Mouse (Mus musculus): ENCODE measurements around the gene Pde10a.
A peak's percentile ranks its signal among the peaks of the same experiment; 100 is the strongest.

The Pde10a gene

GRCm38 (mm10) chr17:8847558-8847957 lies 322.4 kb downstream of the Pde10a start:
- peak; percentile 46 to 56 for DNase-seq

GRCm38 (mm10) chr17:8851846-8852245 lies 326.7 kb downstream of the Pde10a start:
- no peak for DNase-seq

GRCm38 (mm10) chr17:8856430-8857371 lies 331.5 kb downstream of the Pde10a start:
- DNase-seq, result no peak

GRCm38 (mm10) chr17:8858636-8859421 lies 333.7 kb downstream of the Pde10a start:
- DNase-seq, result peak in 1 of 2 experiments; percentile 25

- DNase-seq, result no peak
These were observed 334.3 kb downstream of the Pde10a start for GRCm38 (mm10) chr17:8859489-8859888.

- DNase-seq, result no peak
These were observed 339.7 kb downstream of the Pde10a start for GRCm38 (mm10) chr17:8864638-8865497.

GRCm38 (mm10) chr17:8867331-8868237 lies 342.4 kb downstream of the Pde10a start:
- DNase-seq, result no peak

GRCm38 (mm10) chr17:8869287-8869686 lies 344.1 kb downstream of the Pde10a start:
- no peak for DNase-seq

GRCm38 (mm10) chr17:8870848-8871247 lies 345.7 kb downstream of the Pde10a start:
- DNase-seq, result no peak

GRCm38 (mm10) chr17:8871396-8871795 lies 346.2 kb downstream of the Pde10a start:
- DNase-seq, result no peak

- no peak for DNase-seq
These were observed 346.9 kb downstream of the Pde10a start for GRCm38 (mm10) chr17:8871997-8872593.

GRCm38 (mm10) chr17:8872611-8873010 lies 347.4 kb downstream of the Pde10a start:
- DNase-seq, result no peak

- no peak for DNase-seq
These were observed 352.9 kb downstream of the Pde10a start for GRCm38 (mm10) chr17:8878056-8878455.

GRCm38 (mm10) chr17:8881711-8882110 lies 356.5 kb downstream of the Pde10a start:
- no peak for DNase-seq

GRCm38 (mm10) chr17:8884691-8885090 lies 359.5 kb downstream of the Pde10a start:
- peak; percentile 30 to 54 for DNase-seq

- no peak for DNase-seq
These were observed 360.7 kb downstream of the Pde10a start for GRCm38 (mm10) chr17:8885830-8886229.

- DNase-seq, result peak; percentile 27 to 37
These were observed 362.9 kb downstream of the Pde10a start for GRCm38 (mm10) chr17:8888105-8888504.

- DNase-seq, result no peak
These were observed 363.5 kb downstream of the Pde10a start for GRCm38 (mm10) chr17:8888639-8889038.

- no peak for DNase-seq
These were observed 367.2 kb downstream of the Pde10a start for GRCm38 (mm10) chr17:8892193-8892985.

GRCm38 (mm10) chr17:8895991-8896390 lies 370.8 kb downstream of the Pde10a start:
- DNase-seq, result no peak
